Mouse (Mus musculus) thymus, adult 2 months (tissue): ENCODE data around the gene Irs2.

Experiments
- CTCF ChIP-seq: fragments of 200-500 bp; IDR thresholded peaks from 2 replicates; pipeline ENCODE4 v1.5.1; 2012; ENCODE audit warnings: mild to moderate bottlenecking, control low read depth, low read length, moderate library complexity, borderline replicate concordance; ENCODE audit not compliant: control insufficient read depth, poor library complexity, insufficient read depth; ENCODE audit errors: extremely low read depth
- POLR2A ChIP-seq: fragments of 200-500 bp; IDR thresholded peaks from 2 replicates; pipeline ENCODE4 v1.6.1; 2012; ENCODE audit warnings: mild to moderate bottlenecking, low read length, control low read depth, moderate library complexity; ENCODE audit not compliant: control insufficient read depth, poor library complexity, insufficient read depth; ENCODE audit errors: extremely low read depth

DNA sequence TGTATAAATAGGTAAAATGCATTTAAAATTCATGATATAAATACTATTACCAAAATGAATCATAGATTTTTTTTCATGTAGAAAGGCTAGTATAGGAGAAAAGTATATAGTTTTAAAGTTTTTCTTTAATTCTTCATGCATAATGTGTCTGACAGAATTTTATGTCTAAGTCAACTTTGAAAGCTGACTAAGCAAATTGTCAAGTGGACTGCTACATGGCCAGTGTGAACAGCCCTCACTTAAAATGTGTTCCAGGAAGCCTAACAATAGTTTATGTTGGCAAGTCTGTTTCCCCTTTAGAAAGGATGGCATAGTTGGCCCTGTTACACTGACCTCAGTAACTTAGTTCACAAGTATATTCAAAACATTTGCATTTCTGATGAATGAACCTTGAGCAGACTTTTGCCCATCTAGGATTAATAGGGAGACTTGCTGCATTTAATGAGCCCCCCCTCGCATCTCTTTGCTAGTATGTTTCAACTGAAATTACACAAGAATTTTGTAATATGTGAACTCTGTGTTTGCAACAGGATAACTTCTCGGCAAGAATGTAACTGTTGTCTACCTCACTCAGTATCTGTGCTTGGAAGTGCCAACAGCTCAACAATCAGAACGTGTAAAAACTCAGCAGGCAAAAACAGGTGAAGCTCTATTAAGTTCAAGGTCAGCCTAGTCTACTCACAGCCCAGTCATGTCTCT, 3.7 kb upstream of the Irs2 start:
- TF ChIP-seq CTCF, result no peak
- no peak for TF ChIP-seq POLR2A
